Mouse (Mus musculus): ENCODE results near the gene Lrrk1. TPM values are rescaled to one million over a fixed set of nuclear protein-coding genes. Genes with fewer than 3 reads are reported as not detected.

The Lrrk1 gene
- polyA plus RNA-seq, 1 experiment from 2014 or later = 26.0 TPM

DNA sequence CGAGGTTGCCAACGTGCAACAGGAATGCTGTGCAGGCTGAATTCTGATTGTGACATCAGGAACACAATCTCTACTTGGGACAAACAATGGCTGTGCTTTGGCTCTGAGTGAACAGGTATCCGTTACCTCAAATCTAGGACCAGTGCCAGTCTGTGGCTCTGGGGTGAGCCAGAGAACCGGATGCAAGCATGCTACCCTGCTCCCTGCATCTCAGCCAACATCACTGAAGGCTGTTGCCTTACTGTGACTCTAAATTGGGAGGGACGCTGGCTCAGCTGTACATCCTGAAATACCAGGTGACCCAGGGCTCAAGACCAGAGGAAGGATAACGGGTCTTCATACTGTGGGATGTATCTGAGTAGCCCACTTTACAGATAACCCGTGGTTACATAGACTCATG lies 208.4 kb downstream of the Lrrk1 start:
- H3K9ac ChIP-seq = no peak overlapping the region
- peaks cover 4% of the 10 kb centered on the region; the same call in 1 of the 2 replicates for H3K36me3 ChIP-seq
- no peak for ATAC-seq (ENCODE audit: borderline replicate concordance, extremely low read depth, low FRiP score, low TSS enrichment)
- 0 out of 2 replicates have a peak overlapping the region, but pooled peaks have one; percentile 25 for H3K27ac ChIP-seq
- no peaks in the 10 kb centered on the region for H3K9me3 ChIP-seq
- WGBS = 80% methylated on average over 7 of the region's 7 CpGs
- no peak overlapping the region for H3K4me3 ChIP-seq
- peaks cover 26% of the 10 kb centered on the region for H3K4me1 ChIP-seq
- no peaks in the 10 kb centered on the region for H3K27me3 ChIP-seq
- no peak overlapping the region for H3K4me2 ChIP-seq

DNA sequence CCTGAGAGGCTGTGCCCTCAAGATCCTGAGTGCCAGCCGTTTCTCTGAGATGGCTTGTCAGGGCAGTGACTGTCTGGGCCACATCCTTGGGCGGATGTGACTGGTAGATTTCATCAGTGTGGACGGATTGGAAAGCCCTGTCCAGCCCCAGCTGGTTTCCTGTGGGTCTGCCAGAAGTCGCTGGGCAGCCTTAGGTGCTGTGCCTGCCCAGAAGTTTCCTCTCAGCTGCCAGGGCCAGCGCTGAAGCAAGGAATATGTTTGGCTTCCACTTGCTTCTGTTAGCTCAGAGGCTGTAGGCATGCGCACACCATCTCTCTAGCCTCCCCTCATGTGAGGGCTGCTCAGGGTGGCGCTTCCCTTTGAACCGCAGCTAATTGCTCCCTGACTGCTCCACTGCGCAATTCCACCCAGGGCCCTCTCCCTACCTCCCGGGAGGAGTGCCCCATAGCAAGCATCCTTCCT lies 209.0 kb downstream of the Lrrk1 start:
- Histone ChIP-seq H3K4me3 (no peak overlapping the region), H3K36me3 (peaks cover 10% of the 10 kb centered on the region), H3K27me3 (no peaks in the 10 kb centered on the region), H3K27ac (0 out of 2 replicates have a peak overlapping the region, but pooled peaks have one; percentile 25), H3K4me1 (peaks cover 23% of the 10 kb centered on the region), H3K9ac (no peak overlapping the region), H3K4me2 (no peak overlapping the region), H3K9me3 (no peaks in the 10 kb centered on the region)
- no peak for ATAC-seq (ENCODE audit: borderline replicate concordance, extremely low read depth, low FRiP score, low TSS enrichment)
- 38% methylated on average over 10 of the region's 10 CpGs for WGBS

- Histone ChIP-seq H3K27ac (no peak overlapping the region), H3K4me2 (no peak overlapping the region), H3K27me3 (no peaks in the 10 kb centered on the region), H3K4me1 (peaks cover 20% of the 10 kb centered on the region), H3K36me3 (peaks cover 16% of the 10 kb centered on the region), H3K4me3 (no peak overlapping the region), H3K9me3 (no peaks in the 10 kb centered on the region), H3K9ac (no peak overlapping the region)
- ATAC-seq (ENCODE audit: borderline replicate concordance, extremely low read depth, low FRiP score, low TSS enrichment) = no peak
- WGBS = 90% methylated on average over 6 of the region's 6 CpGs
These were observed 210.0 kb downstream of the Lrrk1 start for GRCm38 (mm10) chr7:66178101-66178500.

DNA sequence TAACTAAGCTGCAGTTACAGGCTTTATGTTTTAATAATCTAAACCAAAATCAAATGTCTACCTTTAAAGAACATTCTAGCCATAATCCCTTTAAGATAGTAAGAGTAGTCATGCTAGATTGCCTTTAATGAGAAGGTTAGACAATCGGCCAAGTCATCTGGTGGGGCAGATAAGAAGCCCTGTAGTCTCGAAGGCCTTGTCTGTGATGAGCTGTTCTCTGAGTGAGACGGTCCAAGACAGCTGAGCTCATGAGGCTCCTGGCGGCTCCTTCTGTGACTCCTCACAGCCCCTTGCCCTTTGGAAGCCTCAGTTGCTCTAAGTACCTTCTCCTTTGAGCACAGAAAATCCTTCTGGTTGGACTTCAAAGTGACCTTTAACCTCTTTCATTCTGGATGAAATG lies 211.2 kb downstream of the Lrrk1 start:
- no peaks in the 10 kb centered on the region for H3K9me3 ChIP-seq
- ATAC-seq (ENCODE audit: borderline replicate concordance, extremely low read depth, low FRiP score, low TSS enrichment) = no peak
- no peak overlapping the region for H3K4me3 ChIP-seq
- H3K9ac ChIP-seq = no peak overlapping the region
- peaks cover 14% of the 10 kb centered on the region for H3K4me1 ChIP-seq
- H3K27me3 ChIP-seq = no peaks in the 10 kb centered on the region
- H3K27ac ChIP-seq = no peak overlapping the region
- peaks cover 25% of the 10 kb centered on the region for H3K36me3 ChIP-seq
- H3K4me2 ChIP-seq = no peak overlapping the region
- WGBS = 61% methylated on average over 4 of the region's 4 CpGs

Small RNAs within 50 kb of the gene (microRNA-seq; reads per million reads assigned to microRNA genes)
- not detected for gene Mir7057

Other genes starting within 250 kb of the Lrrk1 start
- gene Gm10974, start 22.4 kb downstream of the Lrrk1 start, polyA plus RNA-seq (2015; fragmentation: Nextera tagmentation; extraction: Ambion mirVana) = not detected in 2 replicates
- gene Aldh1a3, start 39.2 kb upstream of the Lrrk1 start, polyA plus RNA-seq (2015; fragmentation: Nextera tagmentation; extraction: Ambion mirVana) = 1.3 TPM in 2 replicates